Mouse (Mus musculus) kidney, postnatal 0 days (tissue): ENCODE measurements at regions not wholly inside any gene's neighbourhood (a gene's known extent, or its start where the extent isn't known, plus 50 kb on each side); places are given as distances from the start of the nearest gene placed in this dataset.

Experiments used
- ATAC-seq: fragments of 200-750 bp; cut with Nextera tagmentation; replicated peaks from 2 replicates; pipeline ENCODE4 v1.8.0; 2017; ENCODE audit warnings: low read depth, moderate number of reproducible peaks, moderate TSS enrichment, moderate library complexity; ENCODE audit not compliant: low FRiP score
- DNase-seq: peaks from one replicate; pipeline ENCODE4 v3.0.0-alpha.2; 2016; ENCODE audit warnings: low spot score
- H3K27ac ChIP-seq: fragments of 300-500 bp; sonication (generic); 2 replicates; pipeline ENCODE4 v1.5.1; 2014; ENCODE audit warnings: mild to moderate bottlenecking
- H3K27me3 ChIP-seq: fragments of 300-500 bp; sonication (generic); 2 replicates; pipeline ENCODE4 v1.6.1; 2014; ENCODE audit warnings: low read length, mixed read lengths; ENCODE audit not compliant: insufficient read depth
- H3K36me3 ChIP-seq: fragments of 300-500 bp; sonication (generic); 2 replicates; pipeline ENCODE4 v1.6.1; 2014; ENCODE audit warnings: low read length, mixed read lengths; ENCODE audit not compliant: insufficient read depth
- H3K4me1 ChIP-seq: fragments of 300-500 bp; sonication (generic); replicated peaks from 2 replicates; pipeline ENCODE4 v1.6.1; 2014; ENCODE audit warnings: antibody characterized with exemption, low read length, mixed read lengths; ENCODE audit not compliant: insufficient read depth
- H3K4me2 ChIP-seq: fragments of 300-500 bp; sonication (generic); 2 replicates; pipeline ENCODE4 v1.6.1; 2014; ENCODE audit warnings: mild to moderate bottlenecking, low read length, moderate library complexity, mixed read lengths
- H3K4me3 ChIP-seq: fragments of 300-500 bp; sonication (generic); replicated peaks from 2 replicates; pipeline ENCODE4 v1.5.1; 2014; ENCODE audit warnings: low read depth, low read length
- H3K9ac ChIP-seq: fragments of 300-500 bp; sonication (generic); 2 replicates; pipeline ENCODE4 v1.6.1; 2014; ENCODE audit warnings: low read depth, low read length
- H3K9me3 ChIP-seq: fragments of 300-500 bp; sonication (generic); replicated peaks from 2 replicates; pipeline ENCODE4 v1.6.1; 2016; ENCODE audit warnings: low read length, inconsistent platforms, mixed read lengths
- CTCF ChIP-seq: IDR thresholded peaks from 2 replicates; pipeline ENCODE4 v1.5.1; 2016; ENCODE audit warnings: antibody characterized with exemption, low read depth, mild to moderate bottlenecking, moderate library complexity
- WGBS: fragments of 180-500 bp; shearing (Covaris S2); extraction: QIAGEN DNeasy Blood & Tissue Kit; methylation state at CpG from one replicate; pipeline ENCODE4 v1.1.7; 2014; 5-methylcytosine and 5-hydroxymethylcytosine counted together

- 88% methylated on average over 1 of the region's 1 CpGs for WGBS
- no peak for TF ChIP-seq CTCF
- ATAC-seq (no peak), DNase-seq (no peak)
- no peak overlapping the region for H3K9ac ChIP-seq
- H3K4me2 ChIP-seq, result no peak overlapping the region
- no peaks in the 10 kb centered on the region for H3K27me3 ChIP-seq
- no peak overlapping the region for H3K27ac ChIP-seq
- no peaks in the 10 kb centered on the region for H3K36me3 ChIP-seq
- 0 out of 2 replicates have a peak, but pooled peaks cover 4% of the 10 kb centered on the region for H3K4me1 ChIP-seq
- H3K9me3 ChIP-seq, result no peaks in the 10 kb centered on the region
- no peak overlapping the region for H3K4me3 ChIP-seq
These were observed 66.5 kb downstream of the Ccnl1 start for GRCm38 (mm10) chr3:65891594-65891993.

- WGBS, result 92% methylated on average over 2 of the region's 2 CpGs
- no peak for ATAC-seq
- no peaks in the 10 kb centered on the region for H3K9me3 ChIP-seq
- no peak for DNase-seq
- no peak overlapping the region for H3K9ac ChIP-seq
- no peak overlapping the region for H3K4me2 ChIP-seq
- no peak overlapping the region for H3K4me3 ChIP-seq
- no peak overlapping the region for H3K27ac ChIP-seq
- H3K4me1 ChIP-seq, result 0 out of 2 replicates have a peak, but pooled peaks cover 4% of the 10 kb centered on the region
- H3K27me3 ChIP-seq, result no peaks in the 10 kb centered on the region
- no peak for TF ChIP-seq CTCF
- no peaks in the 10 kb centered on the region for H3K36me3 ChIP-seq
These were observed 66.9 kb downstream of the Ccnl1 start for GRCm38 (mm10) chr3:65891139-65891538.

- 21% methylated on average over 3 of the region's 3 CpGs for WGBS
These were observed 69.1 kb downstream of the Ccnl1 start for GRCm38 (mm10) chr3:65888921-65889320.

GRCm38 (mm10) chr3:65884571-65885011 lies 73.5 kb downstream of the Ccnl1 start:
- 75% methylated on average over 10 of the region's 10 CpGs for WGBS
- ATAC-seq (no peak), DNase-seq (no peak)
- Histone ChIP-seq H3K9me3 (no peaks in the 10 kb centered on the region), H3K36me3 (no peaks in the 10 kb centered on the region), H3K4me1 (0 out of 2 replicates have a peak, but pooled peaks cover 4% of the 10 kb centered on the region), H3K27me3 (no peaks in the 10 kb centered on the region), H3K4me3 (no peak overlapping the region), H3K27ac (no peak overlapping the region), H3K4me2 (no peak overlapping the region), H3K9ac (no peak overlapping the region)
- TF ChIP-seq CTCF, result no peak

More at GRCm38 (mm10) chr3:65888921-65889320, 69.1 kb downstream of the Ccnl1 start:
- DNase-seq, result peak; percentile 18
- Histone ChIP-seq H3K27me3 (no peaks in the 10 kb centered on the region), H3K4me3 (no peak overlapping the region), H3K36me3 (no peaks in the 10 kb centered on the region), H3K9me3 (no peaks in the 10 kb centered on the region), H3K4me2 (no peak overlapping the region), H3K4me1 (0 out of 2 replicates have a peak, but pooled peaks cover 4% of the 10 kb centered on the region), H3K27ac (no peak overlapping the region), H3K9ac (no peak overlapping the region)
- no peak; the same call in 1 of the 2 replicates for ATAC-seq
- no peak for TF ChIP-seq CTCF

GRCm38 (mm10) chr3:65882123-65882522 lies 75.9 kb downstream of the Ccnl1 start:
- WGBS, result 86% methylated on average over 2 of the region's 2 CpGs
- no peaks in the 10 kb centered on the region for H3K4me1 ChIP-seq
- H3K27ac ChIP-seq, result no peak overlapping the region
- no peaks in the 10 kb centered on the region for H3K9me3 ChIP-seq
- TF ChIP-seq CTCF, result no peak
- DNase-seq (no peak), ATAC-seq (no peak)
- no peaks in the 10 kb centered on the region for H3K36me3 ChIP-seq
- H3K4me3 ChIP-seq, result no peak overlapping the region
- H3K27me3 ChIP-seq, result no peaks in the 10 kb centered on the region
- no peak overlapping the region for H3K4me2 ChIP-seq
- H3K9ac ChIP-seq, result no peak overlapping the region
